In genomic region chr14:48246236-48246635, GRCm38 (mm10) we compare ENCODE assay signal across 8 mouse cellular contexts.
DNase-seq lines count a peak whose midpoint lies in the region; ATAC-seq lines count a peak whose summit lies in the region.

No protein-coding gene starts in this region.

- H3K4me2 ChIP-seq in embryonic facial prominence, embryonic 11.5 days (ENCODE audit: low read depth, low read length), result no peak overlapping the region

- H3K27ac ChIP-seq in embryonic facial prominence, embryonic 11.5 days (replicated peaks; ENCODE audit: low read depth, low read length), result no peak overlapping the region
- H3K27ac ChIP-seq in embryonic facial prominence, embryonic 10.5 days (replicated peaks), result no peak overlapping the region

- peak; percentile 22 for DNase-seq in embryonic facial prominence, embryonic 11.5 days (ENCODE audit: low spot score)
- DNase-seq in embryonic facial prominence, embryonic 10.5 days (ENCODE audit: low spot score), result no peak
- DNase-seq in urinary bladder, postnatal 14 days (ENCODE audit: low spot score), result peak; percentile 51
- no peak for DNase-seq in urinary bladder, postnatal 4 days (ENCODE audit: low spot score in 2 of 2)
- DNase-seq in lung, postnatal 10 days, result peak; percentile 54
- peak; percentile 77 for DNase-seq in thymus, postnatal 0 days (ENCODE audit: low spot score)
- no peak for DNase-seq in MN1 (ENCODE audit: low spot score)
- DNase-seq in retina, postnatal 1 day, result no peak

- no peak overlapping the region for H3K9ac ChIP-seq in embryonic facial prominence, embryonic 11.5 days (replicated peaks; ENCODE audit: low read length)

- H3K27me3 ChIP-seq in embryonic facial prominence, embryonic 11.5 days (ENCODE audit: control insufficient read depth, insufficient read depth, low read length), result no peaks in the 10 kb centered on the region
- H3K27me3 ChIP-seq in embryonic facial prominence, embryonic 10.5 days (replicated peaks; ENCODE audit: low read depth, poor library complexity, severe bottlenecking), result no peaks in the 10 kb centered on the region

- no peak overlapping the region for H3K4me3 ChIP-seq in embryonic facial prominence, embryonic 11.5 days (ENCODE audit: low read depth, low read length)
- no peak overlapping the region for H3K4me3 ChIP-seq in embryonic facial prominence, embryonic 10.5 days

- ATAC-seq in embryonic facial prominence, embryonic 11.5 days (replicated peaks; ENCODE audit: insufficient number of reproducible peaks, low FRiP score, low TSS enrichment, low read depth), result no peak

- no peaks in the 10 kb centered on the region for H3K4me1 ChIP-seq in embryonic facial prominence, embryonic 11.5 days (ENCODE audit: control insufficient read depth, insufficient read depth, low read length)
- peaks cover 4% of the 10 kb centered on the region; the same call in 1 of the 2 replicates for H3K4me1 ChIP-seq in embryonic facial prominence, embryonic 10.5 days

- 68% methylated on average over 3 of the region's 3 CpGs for WGBS in embryonic facial prominence, embryonic 11.5 days
- 66% methylated on average over 3 of the region's 3 CpGs for WGBS in embryonic facial prominence, embryonic 10.5 days

- H3K9me3 ChIP-seq in embryonic facial prominence, embryonic 11.5 days (replicated peaks; ENCODE audit: control insufficient read depth, low read length), result no peaks in the 10 kb centered on the region
- no peaks in the 10 kb centered on the region for H3K9me3 ChIP-seq in embryonic facial prominence, embryonic 10.5 days

- no peaks in the 10 kb centered on the region for H3K36me3 ChIP-seq in embryonic facial prominence, embryonic 11.5 days (replicated peaks; ENCODE audit: control insufficient read depth, insufficient read depth, low read depth, low read length)
- peaks cover 16% of the 10 kb centered on the region for H3K36me3 ChIP-seq in embryonic facial prominence, embryonic 10.5 days (replicated peaks)

Comparison
In these comparisons a context has a peak if more than half of its experiments do, and no peak if none do; other contexts are left out.
1. DNase-seq: peak in embryonic facial prominence, embryonic 11.5 days (single experiment), urinary bladder, postnatal 14 days (single experiment), lung, postnatal 10 days (single experiment) and thymus, postnatal 0 days (single experiment); none in embryonic facial prominence, embryonic 10.5 days (single experiment), urinary bladder, postnatal 4 days (0 of 2), MN1 (single experiment) and retina, postnatal 1 day (single experiment).